Mouse (Mus musculus): ENCODE measurements around the gene Ssbp3.

- TF ChIP-seq CTCF (conservative IDR thresholded peaks at IDR 0.05; ENCODE audit: low read length) (no peak), NANOG (IDR thresholded peaks at IDR 0.05; ENCODE audit: borderline replicate concordance, low read length) (no peak)
Observed at GRCm38 (mm10) chr4:106949200-106949599, 38.7 kb downstream of the Ssbp3 start.

Data from E14TG2a.4 (cell line).